Mouse (Mus musculus) ES-E14 (cell line): ENCODE measurements around the gene Myo10.

Experiments used
- CHD2 ChIP-seq: IDR thresholded peaks from 2 replicates; pipeline ENCODE4 v1.6.1; 2014; ENCODE audit warnings: mild to moderate bottlenecking, low read depth, low read length, inconsistent platforms
- HCFC1 ChIP-seq: IDR thresholded peaks from 2 replicates; pipeline ENCODE4 v1.6.1; 2012; ENCODE audit warnings: low read length, inconsistent platforms, borderline replicate concordance; ENCODE audit not compliant: insufficient read depth
- MAFK ChIP-seq: IDR thresholded peaks from 2 replicates; pipeline ENCODE4 v1.6.1; 2014; ENCODE audit warnings: mild to moderate bottlenecking, low read depth, low read length, inconsistent platforms; ENCODE audit not compliant: insufficient read depth
- ZC3H11A ChIP-seq: IDR thresholded peaks from 2 replicates; pipeline ENCODE4 v1.6.1; 2012; ENCODE audit warnings: low read depth, mild to moderate bottlenecking, inconsistent platforms, low read length, borderline replicate concordance
- ZNF384 ChIP-seq: IDR thresholded peaks from 2 replicates; pipeline ENCODE4 v1.6.1; 2012; ENCODE audit warnings: low read depth, low read length, inconsistent platforms

DNA sequence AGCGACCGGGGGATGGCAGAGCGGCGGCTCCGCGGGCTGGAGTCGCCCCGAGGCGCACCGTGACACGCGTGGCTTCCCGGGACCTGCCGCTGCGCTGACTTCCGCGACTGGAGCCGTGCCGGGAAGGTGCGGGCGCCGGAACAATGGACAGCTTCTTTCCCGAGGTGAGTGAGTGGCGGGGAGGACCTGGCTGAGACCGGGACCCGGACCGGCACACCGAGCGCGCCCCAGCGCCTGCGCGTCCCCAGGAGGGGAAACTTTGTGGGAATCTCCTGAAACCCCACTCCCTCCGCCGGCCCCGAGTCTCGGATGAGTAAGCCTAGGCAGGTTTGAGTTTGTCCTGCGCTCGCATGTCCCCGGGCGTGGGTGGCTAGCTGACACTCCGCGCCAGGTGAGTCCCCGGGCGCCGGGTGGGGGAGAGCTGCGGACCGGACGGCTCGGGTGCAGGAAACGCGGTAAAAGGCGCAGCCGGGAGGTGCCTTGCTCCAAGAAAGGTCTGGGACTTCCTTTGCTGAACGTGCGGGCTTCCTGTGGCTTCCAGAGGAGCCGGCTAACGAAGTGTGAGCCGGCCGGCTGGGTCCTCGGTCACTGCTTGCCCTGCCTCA, 644 bp downstream of the Myo10 start:
- no peak for TF ChIP-seq HCFC1
- TF ChIP-seq ZC3H11A = no peak
- no peak for TF ChIP-seq ZNF384
- TF ChIP-seq CHD2 = no peak
- TF ChIP-seq MAFK = no peak
